Mouse (Mus musculus): ENCODE data around the gene Tnfsf9.
"Not testable (repeated sequence)": the region's sequence is repeated elsewhere in the genome, so short reads cannot be mapped to it uniquely, and the experiment has no call there.

Tnfsf9 gene

DNA sequence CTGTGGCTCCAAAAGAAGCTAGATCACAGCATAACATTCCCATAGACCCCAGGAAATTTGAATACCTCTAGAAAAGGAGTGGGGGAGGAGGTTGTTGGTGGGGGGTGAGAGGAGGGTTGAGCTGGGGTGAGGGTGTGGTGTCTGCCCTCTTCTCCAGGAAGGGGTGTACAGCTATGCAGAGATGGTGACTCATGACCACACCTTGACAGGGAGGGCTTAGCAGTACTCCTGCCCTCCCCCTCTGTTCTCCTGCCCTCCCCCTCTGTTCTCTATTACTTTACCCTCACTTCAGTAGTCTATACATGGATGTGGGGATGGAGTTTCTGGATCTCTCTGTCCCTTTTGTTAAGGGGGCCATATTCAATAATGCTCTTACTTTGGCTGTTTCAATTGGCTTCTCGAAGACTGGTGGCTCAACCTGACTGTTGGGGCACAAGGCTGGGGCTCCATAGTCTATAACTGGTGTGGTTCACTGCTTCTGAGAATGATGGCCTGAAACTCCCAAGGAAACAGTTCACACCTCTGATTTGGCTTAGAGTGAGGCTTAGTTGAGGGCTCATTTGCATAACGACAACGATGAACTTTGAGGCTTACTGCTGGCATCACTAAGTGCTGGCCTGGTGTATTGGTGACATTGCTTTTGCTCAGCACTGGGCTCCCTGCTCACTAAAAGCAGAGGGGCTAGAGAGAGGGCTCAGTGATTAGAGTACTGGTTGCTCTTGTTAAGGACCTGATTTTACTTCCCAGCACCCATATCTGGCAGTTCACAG is 20.9 kb downstream of the Tnfsf9 start:
- in situ Hi-C loops (cut with MboI; ENCODE audit: low sequenced_read_pairs) = no loop called here

DNA sequence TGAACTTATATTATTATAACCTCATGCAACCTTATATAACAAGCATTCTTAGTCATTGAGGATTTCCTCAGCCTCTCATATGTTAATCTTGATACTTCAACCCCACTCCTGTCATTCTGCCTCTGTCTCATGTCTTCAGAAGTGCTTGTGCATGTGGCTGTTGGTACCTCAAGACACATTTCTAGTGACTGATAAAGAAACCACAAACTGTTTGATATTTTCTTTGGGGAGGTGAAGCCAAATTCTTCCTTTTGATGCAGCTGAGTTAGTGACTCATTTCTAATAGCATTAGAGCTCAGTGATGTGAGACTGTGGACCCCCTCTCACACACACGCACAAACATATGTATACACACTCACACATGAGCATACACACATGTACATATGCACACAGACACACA is 26.7 kb downstream of the Tnfsf9 start:
- in situ Hi-C loops (cut with MboI; ENCODE audit: low sequenced_read_pairs) = no loop called here

DNA sequence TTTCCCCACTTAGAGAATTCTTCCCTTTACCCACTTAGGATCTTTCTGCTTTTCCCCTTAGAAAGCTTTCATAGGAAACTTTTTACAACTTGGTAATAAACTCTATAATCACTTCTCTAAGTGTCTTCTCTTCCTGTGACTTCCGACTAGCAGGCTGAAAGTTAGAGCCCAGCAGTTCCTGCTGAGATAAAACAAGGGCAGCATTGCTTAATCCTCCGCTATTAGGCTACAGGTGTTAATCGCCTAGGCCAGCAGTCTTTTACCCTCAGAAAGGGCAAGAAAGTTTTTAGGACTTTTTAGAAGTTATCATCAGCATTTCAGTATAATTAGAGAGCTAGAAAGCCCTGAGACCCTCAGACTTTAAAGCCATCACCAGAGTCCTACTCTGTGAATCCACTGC is 28.9 kb downstream of the Tnfsf9 start:
- in situ Hi-C loops (cut with MboI; ENCODE audit: low sequenced_read_pairs) = not testable (repeated sequence)

DNA sequence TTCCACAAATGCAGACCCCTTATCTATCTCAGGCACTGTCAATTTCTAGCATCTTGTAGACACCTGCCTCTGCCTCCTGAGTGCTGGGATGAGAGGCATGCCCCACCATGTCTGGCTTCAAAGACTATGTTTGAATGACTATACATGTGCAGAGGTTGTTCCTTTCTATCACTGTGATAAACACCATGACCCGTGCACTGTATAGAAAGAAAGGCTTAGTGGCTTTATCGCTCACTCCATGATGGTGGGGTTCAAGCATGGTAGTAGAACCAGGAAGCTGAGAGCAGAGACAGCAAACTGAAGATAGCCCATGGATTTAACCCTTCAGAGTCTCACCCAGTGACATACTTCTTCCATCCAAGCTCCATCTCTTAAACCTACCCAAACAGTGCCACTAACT is 29.6 kb downstream of the Tnfsf9 start:
- in situ Hi-C loops (cut with MboI; ENCODE audit: low sequenced_read_pairs) = no loop called here

DNA sequence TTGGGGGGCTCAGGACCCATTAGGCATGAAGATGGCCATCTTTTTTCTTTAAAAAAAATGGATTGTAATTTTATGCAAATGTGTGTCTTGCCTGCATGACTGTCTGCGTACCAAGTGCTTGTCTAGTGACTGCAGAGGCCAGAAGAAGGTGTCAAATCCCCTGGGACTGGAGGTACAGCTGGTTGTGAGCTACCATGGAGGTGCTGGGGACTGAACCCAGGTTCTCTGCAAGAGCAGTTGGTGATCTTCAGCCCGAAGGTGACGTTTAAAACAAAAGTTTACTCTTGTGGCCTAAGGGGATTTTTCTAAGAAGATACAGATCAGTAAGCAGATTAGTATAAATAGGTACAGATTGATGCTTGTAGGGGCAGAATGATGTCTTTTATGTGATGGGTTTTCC is 30.5 kb downstream of the Tnfsf9 start:
- in situ Hi-C loops (cut with MboI; ENCODE audit: low sequenced_read_pairs) = no loop called here

DNA sequence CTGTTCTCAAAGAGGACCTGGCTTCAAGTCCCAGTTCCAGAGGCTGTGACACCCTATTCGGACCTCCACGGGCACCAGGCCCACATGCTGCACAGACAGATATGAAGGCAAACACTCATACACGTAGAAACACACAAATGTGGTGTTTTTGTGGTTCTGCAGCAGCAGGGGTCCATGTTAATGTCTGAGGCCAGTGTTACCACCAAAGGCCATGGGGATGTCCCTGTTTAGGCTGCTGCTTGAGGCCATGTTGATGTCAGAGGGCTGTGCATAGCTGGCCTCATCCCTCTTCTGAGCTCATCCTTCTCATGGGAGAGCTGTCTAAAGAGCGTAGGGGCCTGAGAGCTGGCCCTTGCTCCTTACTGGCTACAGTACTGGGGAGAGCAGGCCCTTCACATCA is 33.6 kb downstream of the Tnfsf9 start:
- in situ Hi-C loops (cut with MboI; ENCODE audit: low sequenced_read_pairs) = no loop called here

DNA sequence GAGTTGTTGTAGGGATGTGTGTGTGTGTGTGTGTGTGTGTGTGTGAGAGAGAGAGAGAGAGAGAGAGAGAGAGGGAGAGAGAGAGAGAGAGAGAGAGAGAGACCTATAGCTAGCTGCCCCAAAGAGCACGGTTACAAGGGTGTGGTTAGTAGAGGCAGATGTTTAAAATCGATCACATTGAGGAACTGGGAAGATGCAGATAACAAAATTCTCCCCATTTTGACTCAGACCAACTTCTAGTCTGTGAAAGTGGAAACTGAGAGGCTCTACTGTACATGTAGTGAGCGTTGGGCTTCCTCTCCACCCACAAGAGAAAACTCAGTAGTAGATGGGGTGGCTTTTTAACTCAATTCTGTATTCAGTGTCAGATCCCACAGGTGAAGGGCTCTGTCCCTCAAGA is 34.6 kb downstream of the Tnfsf9 start:
- in situ Hi-C loops (cut with MboI; ENCODE audit: low sequenced_read_pairs) = no loop called here

DNA sequence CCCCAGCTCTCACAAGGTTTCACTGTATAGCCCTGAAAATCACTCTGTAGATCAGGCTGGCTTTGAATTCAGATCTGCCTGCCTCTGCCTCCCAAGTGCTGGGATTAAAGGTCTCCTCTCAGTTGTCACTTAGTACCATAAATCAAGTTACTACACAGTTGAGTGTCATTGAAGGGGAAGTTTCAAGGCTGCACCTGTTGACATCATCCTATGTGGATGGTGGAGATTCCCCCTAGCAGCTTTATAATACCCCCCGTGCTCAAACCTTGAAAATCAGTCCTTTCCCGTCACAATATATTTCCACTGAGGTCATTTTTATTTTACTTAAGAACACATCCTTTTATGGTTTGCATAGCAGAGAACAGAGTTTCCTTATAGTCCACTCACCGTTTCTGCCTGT is 38.6 kb downstream of the Tnfsf9 start:
- in situ Hi-C loops (cut with MboI; ENCODE audit: low sequenced_read_pairs) = no loop called here

DNA sequence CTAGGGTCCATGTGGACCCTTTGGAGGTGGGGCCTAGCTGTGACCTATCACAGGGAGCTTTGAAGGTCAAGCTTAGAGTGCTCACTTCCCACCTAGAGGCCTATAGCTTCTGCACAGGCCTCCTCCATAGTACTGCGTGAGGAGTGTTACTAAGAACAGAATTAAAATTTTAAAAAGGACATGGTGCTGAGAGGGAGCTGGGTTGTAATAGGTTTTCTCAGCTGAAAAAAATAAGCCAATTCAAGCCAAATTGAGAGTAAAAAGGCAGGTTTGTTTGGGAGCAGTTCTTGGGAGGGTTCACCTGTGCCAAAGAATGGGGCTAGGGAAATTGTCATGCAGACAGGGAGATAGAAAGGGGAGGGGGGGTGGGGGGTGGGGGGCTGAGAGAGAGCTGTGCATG is 40.0 kb downstream of the Tnfsf9 start:
- in situ Hi-C loops (cut with MboI; ENCODE audit: low sequenced_read_pairs) = no loop called here

DNA sequence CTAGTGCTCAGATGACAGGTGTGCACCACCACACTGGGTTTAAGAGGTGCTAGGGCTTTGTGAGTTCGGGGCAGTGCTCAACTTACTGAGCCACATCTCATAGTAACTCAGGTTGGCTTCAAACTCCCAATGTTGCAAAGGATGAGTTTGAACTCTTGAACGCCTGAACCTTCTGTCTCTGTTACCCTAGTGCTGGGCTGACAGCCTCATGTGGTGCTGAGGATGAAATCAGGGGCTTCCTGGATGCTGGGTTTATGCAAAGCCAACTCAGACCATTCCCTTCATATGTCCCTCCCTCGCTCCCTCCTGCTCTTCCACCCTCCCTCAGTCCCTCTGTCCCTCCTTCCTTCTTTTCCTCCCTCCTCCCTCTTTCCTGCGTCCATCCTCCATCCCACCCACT is 43.2 kb downstream of the Tnfsf9 start:
- in situ Hi-C loops (cut with MboI; ENCODE audit: low sequenced_read_pairs) = no loop called here

DNA sequence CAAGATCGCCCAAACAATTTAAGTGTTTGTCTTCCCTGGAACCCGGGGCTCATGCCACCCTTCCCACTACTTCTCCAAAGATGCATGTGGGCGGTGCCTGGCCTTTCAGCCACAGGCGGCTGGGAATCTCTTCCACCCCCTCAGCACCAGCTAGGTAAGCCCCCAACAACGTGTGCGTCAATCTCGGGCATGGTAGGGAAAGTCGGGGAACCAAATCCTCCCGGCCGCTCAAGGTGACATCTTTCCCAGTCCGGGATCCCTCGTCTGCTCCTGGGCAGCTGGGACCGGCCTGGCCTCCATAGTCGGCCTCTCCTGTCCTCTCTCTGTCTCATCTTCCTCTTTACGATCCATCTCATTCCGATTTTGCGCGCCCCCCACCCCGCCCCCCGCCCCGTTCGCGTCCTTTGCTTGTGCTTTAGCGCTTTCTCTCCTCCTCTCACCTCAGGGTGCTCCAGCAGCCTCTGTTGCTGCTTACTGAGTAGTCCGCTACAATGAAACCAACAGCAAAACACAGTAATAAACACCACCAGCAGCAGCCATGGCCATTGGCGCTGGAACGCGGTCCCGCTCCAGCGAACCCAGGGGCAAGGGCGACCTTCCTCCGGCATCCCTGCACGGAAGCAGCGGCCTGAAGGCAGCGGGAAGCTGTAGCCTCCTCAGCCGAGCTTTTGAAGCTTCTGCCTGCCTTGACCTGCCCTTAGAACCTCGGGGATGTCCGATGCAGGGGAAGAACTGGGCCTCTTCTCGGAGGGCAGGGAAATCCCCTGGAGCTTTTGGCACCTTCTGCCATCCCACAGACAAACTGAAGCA is 44.1 kb downstream of the Tnfsf9 start, which contains the start of gene Cd70:
Gene Cd70, minus strand, starts transcription at position 784 of the 810 bp plus-strand sequence.
- in situ Hi-C loops (cut with MboI; ENCODE audit: low sequenced_read_pairs) = no loop called here

DNA sequence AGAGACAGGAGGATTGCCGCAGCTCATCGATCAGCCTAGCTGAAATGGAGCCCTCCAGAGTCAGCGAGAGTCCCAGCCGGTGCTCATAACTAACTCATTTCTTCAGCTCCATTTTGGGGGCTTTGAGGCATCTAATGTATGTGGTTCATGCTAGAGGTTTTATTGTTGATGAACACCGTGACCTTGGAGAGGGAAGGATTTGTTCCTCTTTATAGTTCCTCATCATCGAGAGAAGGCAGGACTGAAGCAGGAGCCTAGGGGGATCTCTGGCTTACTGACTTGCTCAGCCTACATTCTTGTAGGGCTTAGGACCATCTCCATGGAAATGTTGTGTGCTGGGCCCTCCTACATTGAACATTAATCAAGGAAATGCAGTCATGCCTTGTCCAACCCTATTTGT is 47.9 kb downstream of the Tnfsf9 start:
- in situ Hi-C loops (cut with MboI; ENCODE audit: low sequenced_read_pairs) = no loop called here

DNA sequence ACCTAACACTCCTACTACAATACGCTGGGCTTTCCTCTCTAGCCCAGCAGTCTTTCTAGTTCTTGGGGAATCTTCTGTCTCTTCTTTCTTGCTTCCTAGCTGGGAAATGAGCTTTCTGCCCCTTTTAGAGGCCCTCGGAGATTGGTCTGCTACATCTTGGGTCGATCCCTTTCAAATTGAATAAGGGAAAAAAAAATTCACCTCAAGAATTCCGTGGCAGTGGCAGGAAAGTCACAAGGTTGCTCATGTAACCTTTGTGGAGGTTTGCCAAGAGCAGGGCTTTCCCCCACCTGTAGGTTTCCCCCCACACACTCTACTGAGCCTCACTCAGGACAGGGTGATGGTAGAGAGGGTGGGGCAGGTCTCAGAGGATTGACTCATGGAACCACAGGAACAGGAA is 48.7 kb downstream of the Tnfsf9 start:
- in situ Hi-C loops (cut with MboI; ENCODE audit: low sequenced_read_pairs) = no loop called here
